Mouse (Mus musculus): ENCODE results near the gene Casp7. TPM values are rescaled to one million over a fixed set of nuclear protein-coding genes. Genes with fewer than 3 reads are reported as not detected.

The Casp7 gene
- polyA plus RNA-seq, 1 experiment from 2014 or later = 15.4 TPM

- no peak for DNase-seq (ENCODE audit: low spot score)
- 93% methylated on average over 4 of the region's 4 CpGs for WGBS
- Histone ChIP-seq H3K4me1 (replicated peaks) (peaks cover 3% of the 10 kb centered on the region; the same call in 1 of the 2 replicates), H3K9me3 (no peaks in the 10 kb centered on the region), H3K27me3 (ENCODE audit: insufficient read depth, poor library complexity, severe bottlenecking) (no peaks in the 10 kb centered on the region), H3K4me3 (no peak overlapping the region), H3K36me3 (no peaks in the 10 kb centered on the region), H3K27ac (no peak overlapping the region)
Measured at GRCm38 (mm10) chr19:56418404-56418803, 21.5 kb downstream of the Casp7 start.

- no peak for DNase-seq (ENCODE audit: low spot score)
- no peaks in the 10 kb centered on the region for H3K27me3 ChIP-seq (ENCODE audit: insufficient read depth, poor library complexity, severe bottlenecking)
- no peaks in the 10 kb centered on the region for H3K9me3 ChIP-seq
- peaks cover 8% of the 10 kb centered on the region; the same call in 1 of the 2 replicates for H3K4me1 ChIP-seq (replicated peaks)
- no peaks in the 10 kb centered on the region for H3K36me3 ChIP-seq
- no peak overlapping the region; the same call in 1 of the 2 replicates for H3K27ac ChIP-seq
- H3K4me3 ChIP-seq = no peak overlapping the region
- 73% methylated on average over 9 of the region's 9 CpGs for WGBS
Measured at GRCm38 (mm10) chr19:56419452-56419851, 22.5 kb downstream of the Casp7 start.

GRCm38 (mm10) chr19:56420345-56420744 lies 23.4 kb downstream of the Casp7 start:
- H3K4me1 ChIP-seq (replicated peaks) = peaks cover 16% of the 10 kb centered on the region
- no peak overlapping the region for H3K27ac ChIP-seq
- 95% methylated on average over 3 of the region's 3 CpGs for WGBS
- no peaks in the 10 kb centered on the region; the same call in 1 of the 2 replicates for H3K27me3 ChIP-seq (ENCODE audit: insufficient read depth, poor library complexity, severe bottlenecking)
- H3K9me3 ChIP-seq = no peaks in the 10 kb centered on the region
- H3K4me3 ChIP-seq = no peak overlapping the region
- no peaks in the 10 kb centered on the region for H3K36me3 ChIP-seq
- no peak for DNase-seq (ENCODE audit: low spot score)

GRCm38 (mm10) chr19:56422476-56423338 lies 25.8 kb downstream of the Casp7 start:
- WGBS = 37% methylated on average over 14 of the region's 14 CpGs
- H3K27ac ChIP-seq = no peak overlapping the region
- no peaks in the 10 kb centered on the region; the same call in 1 of the 2 replicates for H3K27me3 ChIP-seq (ENCODE audit: insufficient read depth, poor library complexity, severe bottlenecking)
- H3K9me3 ChIP-seq = no peaks in the 10 kb centered on the region
- H3K4me1 ChIP-seq (replicated peaks) = peaks cover 25% of the 10 kb centered on the region
- peak; percentile 86 for DNase-seq (ENCODE audit: low spot score)
- H3K4me3 ChIP-seq = no peak overlapping the region
- no peaks in the 10 kb centered on the region for H3K36me3 ChIP-seq

- WGBS = 63% methylated on average over 12 of the region's 12 CpGs
- Histone ChIP-seq H3K27me3 (ENCODE audit: insufficient read depth, poor library complexity, severe bottlenecking) (no peaks in the 10 kb centered on the region; the same call in 1 of the 2 replicates), H3K4me3 (no peak overlapping the region), H3K4me1 (replicated peaks) (peaks cover 25% of the 10 kb centered on the region), H3K36me3 (no peaks in the 10 kb centered on the region), H3K27ac (no peak overlapping the region), H3K9me3 (no peaks in the 10 kb centered on the region)
- no peak for DNase-seq (ENCODE audit: low spot score)
Measured at GRCm38 (mm10) chr19:56423370-56423769, 26.4 kb downstream of the Casp7 start.

GRCm38 (mm10) chr19:56424606-56425395 lies 27.9 kb downstream of the Casp7 start:
- no peak for DNase-seq (ENCODE audit: low spot score)

GRCm38 (mm10) chr19:56425492-56425891 lies 28.6 kb downstream of the Casp7 start:
- H3K4me3 ChIP-seq = no peak overlapping the region
- no peaks in the 10 kb centered on the region for H3K9me3 ChIP-seq
- H3K36me3 ChIP-seq = no peaks in the 10 kb centered on the region
- WGBS = 65% methylated on average over 9 of the region's 9 CpGs
- no peaks in the 10 kb centered on the region; the same call in 1 of the 2 replicates for H3K27me3 ChIP-seq (ENCODE audit: insufficient read depth, poor library complexity, severe bottlenecking)
- DNase-seq (ENCODE audit: low spot score) = no peak
- 0 out of 2 replicates have a peak overlapping the region, but pooled peaks have one; percentile 6 for H3K27ac ChIP-seq
- peaks cover 25% of the 10 kb centered on the region for H3K4me1 ChIP-seq (replicated peaks)

More at GRCm38 (mm10) chr19:56424606-56425395, 27.9 kb downstream of the Casp7 start:
- Histone ChIP-seq H3K9me3 (no peaks in the 10 kb centered on the region), H3K4me3 (no peak overlapping the region), H3K27me3 (ENCODE audit: insufficient read depth, poor library complexity, severe bottlenecking) (no peaks in the 10 kb centered on the region; the same call in 1 of the 2 replicates), H3K36me3 (no peaks in the 10 kb centered on the region), H3K27ac (0 out of 2 replicates have a peak overlapping the region, but pooled peaks have one; percentile 6), H3K4me1 (replicated peaks) (peaks cover 25% of the 10 kb centered on the region)
- WGBS = 82% methylated on average over 17 of the region's 17 CpGs

GRCm38 (mm10) chr19:56430369-56430768 lies 33.4 kb downstream of the Casp7 start:
- H3K27ac ChIP-seq = no peak overlapping the region
- no peaks in the 10 kb centered on the region for H3K9me3 ChIP-seq
- H3K4me1 ChIP-seq (replicated peaks) = peaks cover 18% of the 10 kb centered on the region
- H3K4me3 ChIP-seq = no peak overlapping the region
- peaks cover 8% of the 10 kb centered on the region; the same call in 1 of the 2 replicates for H3K36me3 ChIP-seq
- H3K27me3 ChIP-seq (ENCODE audit: insufficient read depth, poor library complexity, severe bottlenecking) = no peaks in the 10 kb centered on the region
- 76% methylated on average over 8 of the region's 8 CpGs for WGBS
- DNase-seq (ENCODE audit: low spot score) = no peak

- Histone ChIP-seq H3K27ac (no peak overlapping the region), H3K4me1 (replicated peaks) (peaks cover 10% of the 10 kb centered on the region; the same call in 1 of the 2 replicates), H3K27me3 (ENCODE audit: insufficient read depth, poor library complexity, severe bottlenecking) (no peaks in the 10 kb centered on the region), H3K4me3 (no peak overlapping the region), H3K36me3 (peaks cover 8% of the 10 kb centered on the region; the same call in 1 of the 2 replicates), H3K9me3 (no peaks in the 10 kb centered on the region)
- no peak for DNase-seq (ENCODE audit: low spot score)
- 77% methylated on average over 10 of the region's 10 CpGs for whole genome bisulfite sequencing
Measured at GRCm38 (mm10) chr19:56432706-56433105, 35.8 kb downstream of the Casp7 start.

- DNase-seq (ENCODE audit: low spot score) = no peak
- Histone ChIP-seq H3K4me1 (replicated peaks) (peaks cover 10% of the 10 kb centered on the region; the same call in 1 of the 2 replicates), H3K27me3 (ENCODE audit: insufficient read depth, poor library complexity, severe bottlenecking) (no peaks in the 10 kb centered on the region), H3K36me3 (peaks cover 8% of the 10 kb centered on the region; the same call in 1 of the 2 replicates), H3K27ac (no peak overlapping the region), H3K4me3 (no peak overlapping the region), H3K9me3 (no peaks in the 10 kb centered on the region)
- 87% methylated on average over 7 of the region's 7 CpGs for WGBS
Measured at GRCm38 (mm10) chr19:56433581-56433980, 36.7 kb downstream of the Casp7 start.

GRCm38 (mm10) chr19:56436380-56436779 lies 39.5 kb downstream of the Casp7 start:
- Histone ChIP-seq H3K4me3 (no peak overlapping the region), H3K27ac (no peak overlapping the region), H3K27me3 (ENCODE audit: insufficient read depth, poor library complexity, severe bottlenecking) (no peaks in the 10 kb centered on the region), H3K36me3 (peaks cover 8% of the 10 kb centered on the region; the same call in 1 of the 2 replicates), H3K4me1 (replicated peaks) (peaks cover 10% of the 10 kb centered on the region; the same call in 1 of the 2 replicates), H3K9me3 (no peaks in the 10 kb centered on the region)
- no peak for DNase-seq (ENCODE audit: low spot score)
- 91% methylated on average over 13 of the region's 13 CpGs for WGBS

- Histone ChIP-seq H3K36me3 (peaks cover 8% of the 10 kb centered on the region; the same call in 1 of the 2 replicates), H3K9me3 (no peaks in the 10 kb centered on the region), H3K27me3 (ENCODE audit: insufficient read depth, poor library complexity, severe bottlenecking) (no peaks in the 10 kb centered on the region), H3K27ac (no peak overlapping the region), H3K4me1 (replicated peaks) (0 out of 2 replicates have a peak, but pooled peaks cover 9% of the 10 kb centered on the region), H3K4me3 (no peak overlapping the region)
- no peak for DNase-seq (ENCODE audit: low spot score)
- WGBS = 84% methylated on average over 7 of the region's 7 CpGs
Measured at GRCm38 (mm10) chr19:56438357-56439071, 41.6 kb downstream of the Casp7 start.

Data from hindbrain, embryonic 10.5 days (tissue).